Mouse (Mus musculus): ENCODE results near the gene Cdh20. TPM values are rescaled to one million over a fixed set of nuclear protein-coding genes. Genes with fewer than 3 reads are reported as not detected.
A peak's percentile ranks its signal among the peaks of the same experiment; 100 is the strongest.
"Not testable (repeated sequence)": the region's sequence is repeated elsewhere in the genome, so short reads cannot be mapped to it uniquely, and the experiment has no call there.

Cdh20 gene
- polyA plus RNA-seq, 1 experiment from 2014 or later, result 0.18 TPM

- no peak for ATAC-seq (ENCODE audit: low read depth)
- WGBS, result 85% methylated on average over 4 of the region's 4 CpGs
Observed at GRCm38 (mm10) chr1:104936966-104937365, 168.6 kb downstream of the Cdh20 start.

GRCm38 (mm10) chr1:104939156-104939555, 170.8 kb downstream of the Cdh20 start:
- DNase-seq (ENCODE audit: low spot score) (no peak), ATAC-seq (ENCODE audit: low read depth) (no peak)

More at GRCm38 (mm10) chr1:104936966-104937365, 168.6 kb downstream of the Cdh20 start:
- no peaks in the 10 kb centered on the region for H3K9me3 ChIP-seq (ENCODE audit: control insufficient read depth, low read length)
- H3K27ac ChIP-seq (replicated peaks; ENCODE audit: low read depth, low read length), result no peak overlapping the region
- no peaks in the 10 kb centered on the region for H3K4me1 ChIP-seq (ENCODE audit: control insufficient read depth, insufficient read depth, low read length)
- H3K27me3 ChIP-seq (replicated peaks; ENCODE audit: control insufficient read depth, insufficient read depth, low read length), result no peaks in the 10 kb centered on the region
- no peak overlapping the region for H3K4me3 ChIP-seq (ENCODE audit: low read depth, low read length)
- no peak overlapping the region for H3K9ac ChIP-seq (ENCODE audit: low read depth, low read length)
- H3K36me3 ChIP-seq (ENCODE audit: control insufficient read depth, insufficient read depth, low read length), result no peaks in the 10 kb centered on the region
- DNase-seq (ENCODE audit: low spot score), result no peak
- no peak overlapping the region for H3K4me2 ChIP-seq (ENCODE audit: low read depth, low read length)

GRCm38 (mm10) chr1:104944470-104945109, 176.3 kb downstream of the Cdh20 start:
- Histone ChIP-seq H3K4me2 (ENCODE audit: low read depth, low read length) (no peak overlapping the region), H3K27ac (replicated peaks; ENCODE audit: low read depth, low read length) (no peak overlapping the region), H3K36me3 (ENCODE audit: control insufficient read depth, insufficient read depth, low read length) (no peaks in the 10 kb centered on the region), H3K9me3 (ENCODE audit: control insufficient read depth, low read length) (no peaks in the 10 kb centered on the region), H3K4me3 (ENCODE audit: low read depth, low read length) (no peak overlapping the region), H3K9ac (ENCODE audit: low read depth, low read length) (0 out of 2 replicates have a peak overlapping the region, but pooled peaks have one; percentile 25), H3K4me1 (ENCODE audit: control insufficient read depth, insufficient read depth, low read length) (no peaks in the 10 kb centered on the region), H3K27me3 (replicated peaks; ENCODE audit: control insufficient read depth, insufficient read depth, low read length) (no peaks in the 10 kb centered on the region)
- WGBS, result 7% methylated on average over 2 of the region's 2 CpGs
- DNase-seq (ENCODE audit: low spot score) (peak; percentile 84), ATAC-seq (ENCODE audit: low read depth) (peak; percentile 84)

More at GRCm38 (mm10) chr1:104939156-104939555, 170.8 kb downstream of the Cdh20 start:
- Histone ChIP-seq H3K27me3 (replicated peaks; ENCODE audit: control insufficient read depth, insufficient read depth, low read length) (no peaks in the 10 kb centered on the region), H3K4me3 (ENCODE audit: low read depth, low read length) (no peak overlapping the region), H3K4me2 (ENCODE audit: low read depth, low read length) (no peak overlapping the region), H3K4me1 (ENCODE audit: control insufficient read depth, insufficient read depth, low read length) (no peaks in the 10 kb centered on the region), H3K9me3 (ENCODE audit: control insufficient read depth, low read length) (no peaks in the 10 kb centered on the region), H3K9ac (ENCODE audit: low read depth, low read length) (no peak overlapping the region), H3K27ac (replicated peaks; ENCODE audit: low read depth, low read length) (no peak overlapping the region), H3K36me3 (ENCODE audit: control insufficient read depth, insufficient read depth, low read length) (no peaks in the 10 kb centered on the region)

GRCm38 (mm10) chr1:104945110-104945489, 176.8 kb downstream of the Cdh20 start:
- H3K4me1 ChIP-seq (ENCODE audit: control insufficient read depth, insufficient read depth, low read length), result no peaks in the 10 kb centered on the region
- no peaks in the 10 kb centered on the region for H3K27me3 ChIP-seq (replicated peaks; ENCODE audit: control insufficient read depth, insufficient read depth, low read length)

GRCm38 (mm10) chr1:104949640-104950039, 181.3 kb downstream of the Cdh20 start:
- H3K4me1 ChIP-seq (ENCODE audit: control insufficient read depth, insufficient read depth, low read length); ATAC-seq (ENCODE audit: low read depth); H3K4me2 ChIP-seq (ENCODE audit: low read depth, low read length); H3K27me3 ChIP-seq (replicated peaks; ENCODE audit: control insufficient read depth, insufficient read depth, low read length); H3K9ac ChIP-seq (ENCODE audit: low read depth, low read length); H3K4me3 ChIP-seq (ENCODE audit: low read depth, low read length); H3K27ac ChIP-seq (replicated peaks; ENCODE audit: low read depth, low read length); H3K9me3 ChIP-seq (ENCODE audit: control insufficient read depth, low read length); H3K36me3 ChIP-seq (ENCODE audit: control insufficient read depth, insufficient read depth, low read length); DNase-seq (ENCODE audit: low spot score): not testable (repeated sequence)
- WGBS, result 87% methylated on average over 2 of the region's 2 CpGs

More at GRCm38 (mm10) chr1:104945110-104945489, 176.8 kb downstream of the Cdh20 start:
- no peak overlapping the region for H3K9ac ChIP-seq (ENCODE audit: low read depth, low read length)
- whole genome bisulfite sequencing, result 100% methylated on average over 2 of the region's 2 CpGs
- no peak overlapping the region for H3K27ac ChIP-seq (replicated peaks; ENCODE audit: low read depth, low read length)
- 0 out of 2 replicates have a peak, but pooled peaks have one; percentile 18 for ATAC-seq (ENCODE audit: low read depth)
- no peaks in the 10 kb centered on the region for H3K9me3 ChIP-seq (ENCODE audit: control insufficient read depth, low read length)
- DNase-seq (ENCODE audit: low spot score), result no peak
- H3K36me3 ChIP-seq (ENCODE audit: control insufficient read depth, insufficient read depth, low read length), result no peaks in the 10 kb centered on the region
- H3K4me2 ChIP-seq (ENCODE audit: low read depth, low read length), result no peak overlapping the region
- no peak overlapping the region for H3K4me3 ChIP-seq (ENCODE audit: low read depth, low read length)

- 49% methylated on average over 6 of the region's 6 CpGs for WGBS
- no peaks in the 10 kb centered on the region for H3K36me3 ChIP-seq (ENCODE audit: control insufficient read depth, insufficient read depth, low read length)
- DNase-seq (ENCODE audit: low spot score), result peak; percentile 24
- H3K9ac ChIP-seq (ENCODE audit: low read depth, low read length), result no peak overlapping the region
- no peak overlapping the region for H3K27ac ChIP-seq (replicated peaks; ENCODE audit: low read depth, low read length)
- H3K4me2 ChIP-seq (ENCODE audit: low read depth, low read length), result no peak overlapping the region
- no peaks in the 10 kb centered on the region for H3K9me3 ChIP-seq (ENCODE audit: control insufficient read depth, low read length)
- no peak overlapping the region for H3K4me3 ChIP-seq (ENCODE audit: low read depth, low read length)
- no peaks in the 10 kb centered on the region for H3K4me1 ChIP-seq (ENCODE audit: control insufficient read depth, insufficient read depth, low read length)
- H3K27me3 ChIP-seq (replicated peaks; ENCODE audit: control insufficient read depth, insufficient read depth, low read length), result no peaks in the 10 kb centered on the region
- no peak for ATAC-seq (ENCODE audit: low read depth)
Observed at GRCm38 (mm10) chr1:104957046-104957445, 188.7 kb downstream of the Cdh20 start.

- H3K4me2 ChIP-seq (ENCODE audit: low read depth, low read length), result no peak overlapping the region
- DNase-seq (ENCODE audit: low spot score) (no peak), ATAC-seq (ENCODE audit: low read depth) (no peak)
- no peaks in the 10 kb centered on the region for H3K9me3 ChIP-seq (ENCODE audit: control insufficient read depth, low read length)
- no peaks in the 10 kb centered on the region for H3K4me1 ChIP-seq (ENCODE audit: control insufficient read depth, insufficient read depth, low read length)
- no peaks in the 10 kb centered on the region for H3K27me3 ChIP-seq (replicated peaks; ENCODE audit: control insufficient read depth, insufficient read depth, low read length)
- H3K9ac ChIP-seq (ENCODE audit: low read depth, low read length), result no peak overlapping the region
- H3K4me3 ChIP-seq (ENCODE audit: low read depth, low read length), result no peak overlapping the region
- H3K27ac ChIP-seq (replicated peaks; ENCODE audit: low read depth, low read length), result no peak overlapping the region
- H3K36me3 ChIP-seq (ENCODE audit: control insufficient read depth, insufficient read depth, low read length), result no peaks in the 10 kb centered on the region
- WGBS, result 80% methylated on average over 3 of the region's 3 CpGs
Observed at GRCm38 (mm10) chr1:104961670-104962069, 193.3 kb downstream of the Cdh20 start.

GRCm38 (mm10) chr1:104962257-104962656, 193.9 kb downstream of the Cdh20 start:
- H3K4me3 ChIP-seq (ENCODE audit: low read depth, low read length), result no peak overlapping the region
- no peak overlapping the region for H3K27ac ChIP-seq (replicated peaks; ENCODE audit: low read depth, low read length)
- ATAC-seq (ENCODE audit: low read depth) (no peak), DNase-seq (ENCODE audit: low spot score) (no peak)
- H3K9ac ChIP-seq (ENCODE audit: low read depth, low read length), result no peak overlapping the region
- no peaks in the 10 kb centered on the region for H3K27me3 ChIP-seq (replicated peaks; ENCODE audit: control insufficient read depth, insufficient read depth, low read length)
- no peaks in the 10 kb centered on the region for H3K9me3 ChIP-seq (ENCODE audit: control insufficient read depth, low read length)
- H3K36me3 ChIP-seq (ENCODE audit: control insufficient read depth, insufficient read depth, low read length), result no peaks in the 10 kb centered on the region
- H3K4me1 ChIP-seq (ENCODE audit: control insufficient read depth, insufficient read depth, low read length), result no peaks in the 10 kb centered on the region
- 75% methylated on average over 4 of the region's 4 CpGs for whole genome bisulfite sequencing
- H3K4me2 ChIP-seq (ENCODE audit: low read depth, low read length), result no peak overlapping the region

GRCm38 (mm10) chr1:104979068-104979467, 210.7 kb downstream of the Cdh20 start:
- Histone ChIP-seq H3K4me3 (ENCODE audit: low read depth, low read length) (no peak overlapping the region), H3K4me1 (ENCODE audit: control insufficient read depth, insufficient read depth, low read length) (no peaks in the 10 kb centered on the region), H3K36me3 (ENCODE audit: control insufficient read depth, insufficient read depth, low read length) (no peaks in the 10 kb centered on the region), H3K27ac (replicated peaks; ENCODE audit: low read depth, low read length) (no peak overlapping the region), H3K9ac (ENCODE audit: low read depth, low read length) (no peak overlapping the region), H3K27me3 (replicated peaks; ENCODE audit: control insufficient read depth, insufficient read depth, low read length) (no peaks in the 10 kb centered on the region), H3K4me2 (ENCODE audit: low read depth, low read length) (no peak overlapping the region), H3K9me3 (ENCODE audit: control insufficient read depth, low read length) (no peaks in the 10 kb centered on the region)
- 38% methylated on average over 2 of the region's 2 CpGs for WGBS
- peak; percentile 29 for DNase-seq (ENCODE audit: low spot score)
- ATAC-seq (ENCODE audit: low read depth), result no peak
